Mouse (Mus musculus) G1E (cell line): ENCODE data around the gene Tnfrsf18. TPM values are rescaled to one million over a fixed set of nuclear protein-coding genes. Genes with fewer than 3 reads are reported as not detected.

Experiments
- ATAC-seq: 2 replicates; pipeline ENCODE4 v1.8.0; 2016; ENCODE audit warnings: mild to moderate bottlenecking; ENCODE audit not compliant: insufficient number of reproducible peaks, poor library complexity, low FRiP score, severe bottlenecking; ENCODE audit errors: extremely low read depth
- DNase-seq: peaks from one replicate; pipeline ENCODE4 v3.0.0; 2012; ENCODE audit warnings: low spot score
- H3K27me3 ChIP-seq: 2 replicates; pipeline ENCODE4 v1.6.1; 2012; ENCODE audit warnings: mild to moderate bottlenecking, low read length, inconsistent platforms; ENCODE audit not compliant: insufficient read depth
- H3K36me3 ChIP-seq: replicated peaks from 2 replicates; pipeline ENCODE3; 2012; ENCODE audit warnings: mild to moderate bottlenecking, inconsistent platforms
- H3K4me1 ChIP-seq: 2 replicates; pipeline ENCODE4 v1.6.1; 2012; ENCODE audit warnings: low read depth, low read length, inconsistent platforms, mixed read lengths; ENCODE audit not compliant: insufficient read depth
- H3K4me3 ChIP-seq: 2 replicates; pipeline ENCODE4 v1.5.1; 2012; ENCODE audit warnings: low read depth, mild to moderate bottlenecking, inconsistent platforms, low read length, moderate library complexity, mixed read lengths
- H3K9me3 ChIP-seq: replicated peaks from 2 replicates; pipeline ENCODE4 v1.6.1; 2012; ENCODE audit warnings: inconsistent platforms
- CTCF ChIP-seq: IDR thresholded peaks from 2 replicates; pipeline ENCODE4 v1.5.1; 2012; ENCODE audit warnings: low read depth, low read length, inconsistent platforms, mixed read lengths
- GATA1 ChIP-seq: IDR thresholded peaks from 2 replicates; pipeline ENCODE4 v1.6.1; 2012; ENCODE audit warnings: borderline replicate concordance, low read length, inconsistent platforms, mixed read lengths
- GATA2 ChIP-seq: IDR thresholded peaks from 2 replicates; pipeline ENCODE4 v1.6.1; 2012; ENCODE audit warnings: low read depth, low read length, inconsistent platforms, borderline replicate concordance
- POLR2AphosphoS5 ChIP-seq: IDR thresholded peaks from 2 replicates; pipeline ENCODE4 v1.6.1; 2012; ENCODE audit warnings: low read depth, low read length, inconsistent platforms; ENCODE audit not compliant: insufficient replicate concordance
- TAL1 ChIP-seq: conservative IDR thresholded peaks from 2 replicates; pipeline ENCODE4 v1.6.1; 2012; ENCODE audit warnings: low read depth, low read length, inconsistent platforms, mixed read lengths
- polyA plus RNA-seq: library from polyadenylated mRNA; stranded (reverse); fragments of >175 nt; gene quantifications from 2 replicates; pipeline ENCODE4 v1.2.3, GENCODE M21; 2012
- total RNA-seq, 2 experiments: library from RNA; stranded (forward) in 1 of 2; stranded (reverse) in 1 of 2; fragments of 200-1000 nt in 1 of 2; fragments of >200 nt in 1 of 2; fragmentation: Nextera tagmentation in 1 of 2; gene quantifications; 2 replicates each; pipeline ENCODE4 v1.2.3; 2014 to 2017

Tnfrsf18 gene
- total and polyA plus RNA-seq, 3 experiments: 0.22 TPM; not detected in 2

GRCm38 (mm10) chr4:156049779-156050178 is 23.8 kb downstream of the Tnfrsf18 start:
- Histone ChIP-seq H3K36me3 (no peaks in the 10 kb centered on the region), H3K27me3 (peaks cover 11% of the 10 kb centered on the region; the same call in 1 of the 2 replicates), H3K4me1 (no peaks in the 10 kb centered on the region), H3K9me3 (no peaks in the 10 kb centered on the region), H3K4me3 (no peak overlapping the region)
- TF ChIP-seq TAL1: no peak
- TF ChIP-seq POLR2AphosphoS5: no peak
- no peak for TF ChIP-seq CTCF
- TF ChIP-seq GATA2: no peak
- no peak for TF ChIP-seq GATA1
- DNase-seq (no peak), ATAC-seq (no peak)

- Histone ChIP-seq H3K4me1 (no peaks in the 10 kb centered on the region), H3K4me3 (no peak overlapping the region), H3K9me3 (no peaks in the 10 kb centered on the region), H3K27me3 (peaks cover 11% of the 10 kb centered on the region; the same call in 1 of the 2 replicates), H3K36me3 (no peaks in the 10 kb centered on the region)
- TF ChIP-seq CTCF (no peak), TAL1 (no peak), GATA1 (no peak), POLR2AphosphoS5 (no peak), GATA2 (no peak)
- DNase-seq (no peak), ATAC-seq (no peak)
Observed at GRCm38 (mm10) chr4:156050391-156050980, 24.5 kb downstream of the Tnfrsf18 start.

GRCm38 (mm10) chr4:156053113-156053512 is 27.1 kb downstream of the Tnfrsf18 start:
- ATAC-seq: no peak
- TF ChIP-seq TAL1 (no peak), CTCF (no peak), POLR2AphosphoS5 (no peak), GATA1 (no peak), GATA2 (no peak)

GRCm38 (mm10) chr4:156054130-156054529 is 28.2 kb downstream of the Tnfrsf18 start:
- ATAC-seq: no peak; the same call in 1 of the 2 replicates
- H3K27me3 ChIP-seq: peaks cover 14% of the 10 kb centered on the region; the same call in 1 of the 2 replicates
- no peak for DNase-seq
- no peaks in the 10 kb centered on the region for H3K4me1 ChIP-seq
- no peak overlapping the region for H3K4me3 ChIP-seq
- no peaks in the 10 kb centered on the region for H3K36me3 ChIP-seq
- H3K9me3 ChIP-seq: no peaks in the 10 kb centered on the region
- no peak for TF ChIP-seq GATA2
- TF ChIP-seq TAL1: no peak
- TF ChIP-seq CTCF: no peak
- TF ChIP-seq GATA1: no peak
- no peak for TF ChIP-seq POLR2AphosphoS5

More at GRCm38 (mm10) chr4:156053113-156053512, 27.1 kb downstream of the Tnfrsf18 start:
- H3K9me3 ChIP-seq: no peaks in the 10 kb centered on the region
- H3K36me3 ChIP-seq: no peaks in the 10 kb centered on the region
- H3K4me3 ChIP-seq: no peak overlapping the region
- H3K27me3 ChIP-seq: peaks cover 12% of the 10 kb centered on the region; the same call in 1 of the 2 replicates
- no peak for DNase-seq
- H3K4me1 ChIP-seq: no peaks in the 10 kb centered on the region

- no peaks in the 10 kb centered on the region for H3K9me3 ChIP-seq
- ATAC-seq: no peak
- peaks cover 19% of the 10 kb centered on the region for H3K27me3 ChIP-seq
- TF ChIP-seq POLR2AphosphoS5 (no peak), CTCF (no peak), TAL1 (no peak)
- DNase-seq: no peak
- H3K36me3 ChIP-seq: no peaks in the 10 kb centered on the region
- H3K4me3 ChIP-seq: no peak overlapping the region
- 0 out of 2 replicates have a peak, but pooled peaks cover 2% of the 10 kb centered on the region for H3K4me1 ChIP-seq
Observed at GRCm38 (mm10) chr4:156054606-156055005, 28.6 kb downstream of the Tnfrsf18 start.

- no peaks in the 10 kb centered on the region for H3K9me3 ChIP-seq
- H3K4me3 ChIP-seq: no peak overlapping the region
- peaks cover 23% of the 10 kb centered on the region for H3K27me3 ChIP-seq
- 0 out of 2 replicates have a peak, but pooled peaks cover 4% of the 10 kb centered on the region for H3K4me1 ChIP-seq
- no peak for DNase-seq
- H3K36me3 ChIP-seq: no peaks in the 10 kb centered on the region
- ATAC-seq: no peak
- TF ChIP-seq CTCF (no peak), GATA1 (no peak), POLR2AphosphoS5 (no peak), TAL1 (no peak), GATA2 (no peak)
Observed at GRCm38 (mm10) chr4:156055173-156055572, 29.2 kb downstream of the Tnfrsf18 start.
